Mouse (Mus musculus): Measurements from ENCODE around the gene Zc3hav1. TPM values are rescaled to one million over a fixed set of nuclear protein-coding genes. Genes with fewer than 3 reads are reported as not detected.
"Not testable (repeated sequence)": the region's sequence is repeated elsewhere in the genome, so short reads cannot be mapped to it uniquely, and the experiment has no call there.

Zc3hav1 gene
- polyA plus RNA-seq, 1 experiment from 2014 or later: 1.8 TPM

GRCm38 (mm10) chr6:38361937-38362336 is 7.5 kb upstream of the Zc3hav1 start:
- no peak for ATAC-seq (ENCODE audit: low FRiP score, low TSS enrichment)
- Histone ChIP-seq H3K36me3 (ENCODE audit: control insufficient read depth, insufficient read depth, low read length) (no peaks in the 10 kb centered on the region), H3K9me3 (ENCODE audit: control insufficient read depth, low read length) (no peaks in the 10 kb centered on the region), H3K27me3 (ENCODE audit: control insufficient read depth, insufficient read depth, low read length) (no peaks in the 10 kb centered on the region), H3K9ac (replicated peaks; ENCODE audit: low read length) (no peak overlapping the region), H3K4me1 (ENCODE audit: control insufficient read depth, insufficient read depth, low read length) (no peaks in the 10 kb centered on the region), H3K4me3 (replicated peaks; ENCODE audit: low read depth, low read length) (no peak overlapping the region), H3K4me2 (ENCODE audit: low read length) (no peak overlapping the region), H3K27ac (replicated peaks; ENCODE audit: low read depth, low read length) (no peak overlapping the region)
- DNase-seq: no peak
- 71% methylated on average over 1 of the region's 1 CpGs for WGBS

GRCm38 (mm10) chr6:38361065-38361464 is 6.7 kb upstream of the Zc3hav1 start:
- H3K4me2 ChIP-seq (ENCODE audit: low read length): no peak overlapping the region
- H3K4me3 ChIP-seq (replicated peaks; ENCODE audit: low read depth, low read length): no peak overlapping the region
- H3K9ac ChIP-seq (replicated peaks; ENCODE audit: low read length): no peak overlapping the region
- no peaks in the 10 kb centered on the region for H3K4me1 ChIP-seq (ENCODE audit: control insufficient read depth, insufficient read depth, low read length)
- DNase-seq: no peak
- ATAC-seq (ENCODE audit: low FRiP score, low TSS enrichment): no peak
- H3K9me3 ChIP-seq (ENCODE audit: control insufficient read depth, low read length): no peaks in the 10 kb centered on the region
- WGBS: 89% methylated on average over 4 of the region's 4 CpGs
- H3K27me3 ChIP-seq (ENCODE audit: control insufficient read depth, insufficient read depth, low read length): peaks cover 6% of the 10 kb centered on the region
- no peak overlapping the region for H3K27ac ChIP-seq (replicated peaks; ENCODE audit: low read depth, low read length)
- H3K36me3 ChIP-seq (ENCODE audit: control insufficient read depth, insufficient read depth, low read length): no peaks in the 10 kb centered on the region

- ATAC-seq (ENCODE audit: low FRiP score, low TSS enrichment): no peak
- 88% methylated on average over 12 of the region's 12 CpGs for WGBS
- Histone ChIP-seq H3K36me3 (ENCODE audit: control insufficient read depth, insufficient read depth, low read length) (no peaks in the 10 kb centered on the region), H3K4me1 (ENCODE audit: control insufficient read depth, insufficient read depth, low read length) (0 out of 2 replicates have a peak, but pooled peaks cover under 1% of the 10 kb centered on the region), H3K27me3 (ENCODE audit: control insufficient read depth, insufficient read depth, low read length) (peaks cover 18% of the 10 kb centered on the region), H3K4me2 (ENCODE audit: low read length) (no peak overlapping the region), H3K9ac (replicated peaks; ENCODE audit: low read length) (no peak overlapping the region), H3K27ac (replicated peaks; ENCODE audit: low read depth, low read length) (no peak overlapping the region), H3K4me3 (replicated peaks; ENCODE audit: low read depth, low read length) (no peak overlapping the region), H3K9me3 (ENCODE audit: control insufficient read depth, low read length) (no peaks in the 10 kb centered on the region)
- DNase-seq: no peak
Measured at GRCm38 (mm10) chr6:38359736-38360499, 5.5 kb upstream of the Zc3hav1 start.

GRCm38 (mm10) chr6:38359044-38359735 is 4.8 kb upstream of the Zc3hav1 start:
- 91% methylated on average over 10 of the region's 11 CpGs for WGBS
- H3K36me3 ChIP-seq (ENCODE audit: control insufficient read depth, insufficient read depth, low read length); H3K4me2 ChIP-seq (ENCODE audit: low read length); H3K27ac ChIP-seq (replicated peaks; ENCODE audit: low read depth, low read length); H3K9ac ChIP-seq (replicated peaks; ENCODE audit: low read length); H3K4me3 ChIP-seq (replicated peaks; ENCODE audit: low read depth, low read length); H3K4me1 ChIP-seq (ENCODE audit: control insufficient read depth, insufficient read depth, low read length); H3K9me3 ChIP-seq (ENCODE audit: control insufficient read depth, low read length); ATAC-seq (ENCODE audit: low FRiP score, low TSS enrichment); DNase-seq: not testable (repeated sequence)
- H3K27me3 ChIP-seq (ENCODE audit: control insufficient read depth, insufficient read depth, low read length): peaks cover 25% of the 10 kb centered on the region

- 73% methylated on average over 8 of the region's 8 CpGs for WGBS
- H3K36me3 ChIP-seq (ENCODE audit: control insufficient read depth, insufficient read depth, low read length): no peaks in the 10 kb centered on the region
- peaks cover 32% of the 10 kb centered on the region for H3K27me3 ChIP-seq (ENCODE audit: control insufficient read depth, insufficient read depth, low read length)
- H3K27ac ChIP-seq (replicated peaks; ENCODE audit: low read depth, low read length): no peak overlapping the region
- no peaks in the 10 kb centered on the region for H3K9me3 ChIP-seq (ENCODE audit: control insufficient read depth, low read length)
- no peak overlapping the region for H3K9ac ChIP-seq (replicated peaks; ENCODE audit: low read length)
- ATAC-seq (ENCODE audit: low FRiP score, low TSS enrichment) (no peak), DNase-seq (no peak)
- H3K4me1 ChIP-seq (ENCODE audit: control insufficient read depth, insufficient read depth, low read length): peaks cover 12% of the 10 kb centered on the region; the same call in 1 of the 2 replicates
- H3K4me2 ChIP-seq (ENCODE audit: low read length): no peak overlapping the region
- no peak overlapping the region for H3K4me3 ChIP-seq (replicated peaks; ENCODE audit: low read depth, low read length)
Measured at GRCm38 (mm10) chr6:38358253-38359027, 4.0 kb upstream of the Zc3hav1 start.

GRCm38 (mm10) chr6:38357603-38358252 is 3.3 kb upstream of the Zc3hav1 start:
- H3K27ac ChIP-seq (replicated peaks; ENCODE audit: low read depth, low read length): no peak overlapping the region
- H3K9me3 ChIP-seq (ENCODE audit: control insufficient read depth, low read length): no peaks in the 10 kb centered on the region
- no peak overlapping the region for H3K4me3 ChIP-seq (replicated peaks; ENCODE audit: low read depth, low read length)
- peaks cover 12% of the 10 kb centered on the region; the same call in 1 of the 2 replicates for H3K4me1 ChIP-seq (ENCODE audit: control insufficient read depth, insufficient read depth, low read length)
- DNase-seq (no peak), ATAC-seq (ENCODE audit: low FRiP score, low TSS enrichment) (no peak)
- no peak overlapping the region for H3K9ac ChIP-seq (replicated peaks; ENCODE audit: low read length)
- peaks cover 38% of the 10 kb centered on the region for H3K27me3 ChIP-seq (ENCODE audit: control insufficient read depth, insufficient read depth, low read length)
- 34% methylated on average over 5 of the region's 5 CpGs for WGBS
- H3K36me3 ChIP-seq (ENCODE audit: control insufficient read depth, insufficient read depth, low read length): no peaks in the 10 kb centered on the region
- H3K4me2 ChIP-seq (ENCODE audit: low read length): no peak overlapping the region

- not testable (repeated sequence) for H3K4me2 ChIP-seq (ENCODE audit: low read length); H3K36me3 ChIP-seq (ENCODE audit: control insufficient read depth, insufficient read depth, low read length); H3K9me3 ChIP-seq (ENCODE audit: control insufficient read depth, low read length); H3K4me3 ChIP-seq (replicated peaks; ENCODE audit: low read depth, low read length); H3K9ac ChIP-seq (replicated peaks; ENCODE audit: low read length); ATAC-seq (ENCODE audit: low FRiP score, low TSS enrichment); DNase-seq; H3K27ac ChIP-seq (replicated peaks; ENCODE audit: low read depth, low read length)
- Histone ChIP-seq H3K27me3 (ENCODE audit: control insufficient read depth, insufficient read depth, low read length) (peaks cover 46% of the 10 kb centered on the region), H3K4me1 (ENCODE audit: control insufficient read depth, insufficient read depth, low read length) (peaks cover 12% of the 10 kb centered on the region; the same call in 1 of the 2 replicates)
- WGBS: 81% methylated on average over 15 of the region's 15 CpGs
Measured at GRCm38 (mm10) chr6:38356661-38357433, 2.4 kb upstream of the Zc3hav1 start.

- Histone ChIP-seq H3K4me2 (ENCODE audit: low read length) (no peak overlapping the region), H3K9ac (replicated peaks; ENCODE audit: low read length) (no peak overlapping the region), H3K27ac (replicated peaks; ENCODE audit: low read depth, low read length) (no peak overlapping the region), H3K9me3 (ENCODE audit: control insufficient read depth, low read length) (no peaks in the 10 kb centered on the region), H3K36me3 (ENCODE audit: control insufficient read depth, insufficient read depth, low read length) (no peaks in the 10 kb centered on the region), H3K4me3 (replicated peaks; ENCODE audit: low read depth, low read length) (no peak overlapping the region), H3K4me1 (ENCODE audit: control insufficient read depth, insufficient read depth, low read length) (peaks cover 12% of the 10 kb centered on the region; the same call in 1 of the 2 replicates), H3K27me3 (ENCODE audit: control insufficient read depth, insufficient read depth, low read length) (peaks cover 54% of the 10 kb centered on the region)
- no peak for ATAC-seq (ENCODE audit: low FRiP score, low TSS enrichment)
- WGBS: 5% methylated on average over 7 of the region's 7 CpGs
- DNase-seq: peak; percentile 38
Measured at GRCm38 (mm10) chr6:38355862-38356261, 1.5 kb upstream of the Zc3hav1 start.
